Mouse (Mus musculus) liver, adult (tissue): Measurements from ENCODE around the gene Pafah1b2.

Source experiments
- GATA4 ChIP-seq: IDR thresholded peaks from 2 replicates; pipeline ENCODE4 v1.6.1; 2014; ENCODE audit warnings: mild to moderate bottlenecking, low read length; ENCODE audit not compliant: insufficient replicate concordance

The Pafah1b2 gene

GRCm38 (mm10) chr9:46033862-46034261 is 21.4 kb upstream of the Pafah1b2 start:
- TF ChIP-seq GATA4, result no peak

DNA sequence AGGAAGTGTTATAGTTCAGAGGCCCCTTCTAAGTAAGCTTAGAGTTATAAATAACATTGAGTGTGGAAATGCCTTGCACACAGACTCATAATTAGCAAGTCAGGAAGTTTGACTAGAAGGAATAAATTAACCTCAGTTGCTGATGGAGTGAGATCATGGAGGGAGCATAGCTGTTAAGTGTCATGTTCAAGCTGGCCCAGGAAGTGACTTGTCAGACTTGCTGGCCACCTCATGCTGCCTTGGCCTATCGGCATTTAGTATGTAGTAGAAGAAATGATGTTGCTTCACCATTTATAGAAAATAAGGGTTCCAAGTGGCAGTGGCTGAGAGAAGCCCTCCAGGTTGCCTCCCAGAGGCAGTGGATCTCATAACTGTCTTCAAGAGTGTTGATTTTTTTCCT is 20.6 kb upstream of the Pafah1b2 start:
- TF ChIP-seq GATA4, result no peak

DNA sequence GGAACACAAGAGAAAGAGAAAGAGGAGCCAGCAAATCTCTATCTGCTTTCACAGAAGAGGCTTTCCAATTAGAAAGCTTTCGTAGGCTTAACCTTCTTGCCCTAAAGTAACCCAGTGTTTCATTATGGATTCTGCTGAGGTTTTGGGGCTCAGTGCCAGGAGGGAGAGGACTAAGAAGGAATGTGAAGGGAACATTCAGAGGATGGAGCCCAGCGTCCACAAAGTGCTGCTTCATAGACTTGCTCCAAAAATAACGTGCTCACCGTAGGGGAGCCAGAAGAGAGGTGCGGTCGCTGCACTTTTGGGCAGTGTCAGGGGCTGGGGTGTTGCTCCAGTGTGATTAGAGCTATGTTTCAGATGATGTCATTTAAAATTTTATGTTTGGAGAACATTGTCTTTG is 19.7 kb upstream of the Pafah1b2 start:
- TF ChIP-seq GATA4, result no peak

- TF ChIP-seq GATA4, result no peak
Measured at GRCm38 (mm10) chr9:46030968-46031367, 18.5 kb upstream of the Pafah1b2 start.

- no peak for TF ChIP-seq GATA4
Measured at GRCm38 (mm10) chr9:46030184-46030583, 17.7 kb upstream of the Pafah1b2 start.

DNA sequence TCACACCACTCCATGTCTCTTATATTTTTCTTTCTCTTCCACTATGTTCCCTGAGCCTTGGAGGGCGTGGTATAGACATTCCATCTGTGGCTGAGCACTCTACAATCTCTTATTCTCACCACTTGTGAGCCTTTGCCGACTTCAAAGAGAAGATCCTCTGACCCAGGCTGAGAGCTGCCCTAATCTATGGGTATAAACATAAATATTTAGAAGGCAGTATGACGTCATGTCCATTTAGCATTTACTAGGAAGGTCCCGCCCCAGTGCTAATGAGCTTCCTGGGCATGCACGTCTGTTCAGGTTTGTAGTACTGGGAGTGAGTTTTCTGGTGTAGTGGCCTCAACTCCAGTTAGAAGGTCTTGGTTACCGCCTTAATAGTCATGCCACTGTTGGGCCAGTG is 17.0 kb upstream of the Pafah1b2 start:
- TF ChIP-seq GATA4, result no peak

- TF ChIP-seq GATA4, result no peak
Measured at GRCm38 (mm10) chr9:46027994-46028393, 15.5 kb upstream of the Pafah1b2 start.

DNA sequence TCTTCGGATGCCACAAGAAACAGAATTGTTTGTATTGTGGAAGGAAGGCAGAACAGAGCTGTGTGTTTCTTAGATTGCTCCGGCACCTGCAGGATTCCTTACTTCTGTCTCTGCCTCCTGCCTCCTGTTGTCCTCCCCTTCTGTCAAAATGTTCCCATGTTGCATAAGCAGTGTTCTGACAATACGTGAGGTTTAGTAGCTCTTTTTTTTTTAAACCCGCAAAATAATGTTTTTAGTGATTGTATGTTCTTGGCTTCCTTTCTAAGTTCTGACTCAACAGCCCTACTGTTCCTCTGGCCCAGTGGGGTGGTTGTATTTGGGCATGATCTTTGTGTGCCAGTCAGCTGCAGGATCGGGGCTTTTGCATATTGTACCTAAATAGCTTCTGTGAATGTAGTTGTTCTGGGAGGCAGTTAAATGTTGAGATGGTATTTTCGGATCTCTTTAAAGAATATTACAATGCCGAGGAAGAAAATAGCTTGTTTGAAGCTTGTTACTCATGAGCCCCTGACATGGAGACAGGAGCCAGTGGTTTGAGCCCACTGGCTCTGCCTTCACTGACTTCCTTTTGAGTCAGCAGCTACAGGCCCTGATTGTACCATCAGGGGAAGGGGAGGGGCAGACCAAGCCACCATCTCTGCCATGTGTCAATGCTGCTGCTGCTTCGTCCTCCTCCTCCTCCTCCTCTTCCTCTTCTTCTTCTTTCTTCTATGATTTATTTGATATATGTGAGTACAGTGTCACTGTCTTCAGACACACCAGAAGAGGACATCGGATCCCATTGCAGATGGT is 13.8 kb upstream of the Pafah1b2 start:
- TF ChIP-seq GATA4, result no peak

DNA sequence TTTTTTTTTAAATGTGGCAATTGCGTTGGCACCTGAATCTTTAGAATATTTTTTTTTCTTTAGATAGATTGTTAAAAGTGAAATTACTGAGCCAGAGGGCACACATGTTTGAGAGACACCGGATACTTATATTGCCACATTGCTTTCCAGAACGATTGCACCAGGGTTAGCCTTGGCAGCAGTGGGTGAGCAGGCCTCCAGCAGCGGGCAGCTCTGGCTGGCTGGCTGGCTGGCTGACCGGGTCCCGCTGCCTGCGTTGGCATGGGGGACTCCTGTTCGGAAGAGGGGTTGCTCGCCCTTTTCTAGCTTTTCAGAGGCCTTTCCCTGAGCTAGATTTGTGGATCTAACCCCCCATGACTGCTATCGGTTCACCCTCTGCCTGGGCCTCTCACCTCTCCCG is 11.1 kb upstream of the Pafah1b2 start:
- TF ChIP-seq GATA4, result no peak

DNA sequence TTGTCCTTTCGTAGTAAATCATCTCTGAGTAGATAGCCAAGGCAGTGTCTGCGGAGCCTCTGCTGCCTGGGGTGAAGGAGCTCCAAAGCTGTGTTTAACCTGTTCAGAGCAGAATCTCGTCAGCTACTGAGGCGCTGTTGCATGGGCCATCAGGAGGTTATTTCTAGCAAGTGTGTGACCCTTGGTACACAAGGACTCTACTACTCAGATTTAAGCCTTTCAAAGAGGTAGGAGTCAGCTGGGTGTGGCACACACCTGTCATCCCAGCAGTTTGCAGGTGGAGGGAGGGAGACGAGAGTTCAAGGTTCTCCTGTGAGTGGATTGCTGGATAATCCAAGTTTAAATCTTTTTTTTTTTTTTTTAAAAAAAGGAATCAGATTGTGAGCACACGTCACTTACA is 7.5 kb upstream of the Pafah1b2 start:
- TF ChIP-seq GATA4, result no peak

DNA sequence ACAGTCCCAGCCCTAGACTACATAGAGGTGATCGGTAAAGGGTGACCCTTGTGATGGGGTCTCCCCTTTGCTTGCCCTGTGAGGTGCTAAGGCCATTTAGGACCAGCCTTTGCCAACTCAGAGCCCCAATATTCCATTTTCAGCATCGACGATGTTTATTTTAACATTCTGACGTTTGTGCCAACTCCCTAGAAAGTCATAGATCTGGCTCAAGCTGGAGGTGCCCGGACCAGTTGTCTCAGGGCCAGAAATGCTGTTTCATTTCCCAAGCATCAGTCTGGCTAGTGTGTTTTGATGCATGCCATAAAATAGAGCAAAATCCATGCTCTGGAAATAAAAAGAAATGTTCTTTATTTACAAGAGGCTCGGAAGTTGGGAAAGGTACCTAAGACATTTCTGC is 5.8 kb upstream of the Pafah1b2 start:
- no peak for TF ChIP-seq GATA4

DNA sequence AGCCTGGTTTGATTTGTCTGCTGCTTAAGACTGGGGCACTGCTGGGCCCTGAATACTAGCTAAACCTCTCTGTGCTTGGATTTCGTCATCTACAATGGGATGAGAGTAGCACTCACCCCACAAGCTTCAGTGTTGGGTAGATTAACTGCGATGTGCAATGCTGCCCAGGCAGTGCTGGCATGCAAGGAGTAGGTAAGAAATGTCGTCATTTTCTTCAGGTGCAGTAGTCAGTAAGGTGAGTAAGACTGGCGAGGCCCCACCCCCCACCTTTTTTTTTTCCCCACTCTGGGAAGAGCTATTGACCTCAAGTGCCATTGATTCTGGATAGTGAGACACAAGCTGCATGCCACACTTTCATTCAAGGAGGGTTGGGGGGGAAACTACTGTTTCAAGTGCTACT is 3.9 kb upstream of the Pafah1b2 start:
- no peak for TF ChIP-seq GATA4

GRCm38 (mm10) chr9:46015831-46016230 is 3.3 kb upstream of the Pafah1b2 start:
- no peak for TF ChIP-seq GATA4

DNA sequence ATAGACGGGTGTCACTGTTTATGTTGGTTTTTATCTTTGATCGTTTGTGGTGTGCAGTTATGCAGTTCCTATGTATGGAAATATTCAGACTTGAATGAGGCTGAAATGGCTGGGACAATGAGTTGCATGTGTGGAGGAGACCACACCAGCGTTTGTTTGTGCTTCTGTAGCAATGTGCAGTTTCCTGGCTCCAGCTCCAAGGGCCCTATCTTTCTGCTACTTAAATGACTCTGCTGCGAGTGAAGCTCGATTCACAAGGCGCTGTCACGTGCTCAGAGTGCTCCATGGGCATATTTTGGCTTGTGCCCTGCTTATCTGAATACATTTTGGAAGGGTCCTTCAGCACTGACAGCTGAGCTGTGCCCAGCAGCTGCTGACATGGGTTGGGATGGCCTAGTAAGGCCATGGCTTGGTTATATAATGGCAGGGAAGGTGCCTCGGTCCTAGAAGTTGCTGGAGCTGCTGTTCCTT is 2.6 kb upstream of the Pafah1b2 start:
- peak; percentile 10; the same call in 1 of the 2 replicates for TF ChIP-seq GATA4

- no peak for TF ChIP-seq GATA4
Measured at GRCm38 (mm10) chr9:46014251-46014681, 1.8 kb upstream of the Pafah1b2 start.

DNA sequence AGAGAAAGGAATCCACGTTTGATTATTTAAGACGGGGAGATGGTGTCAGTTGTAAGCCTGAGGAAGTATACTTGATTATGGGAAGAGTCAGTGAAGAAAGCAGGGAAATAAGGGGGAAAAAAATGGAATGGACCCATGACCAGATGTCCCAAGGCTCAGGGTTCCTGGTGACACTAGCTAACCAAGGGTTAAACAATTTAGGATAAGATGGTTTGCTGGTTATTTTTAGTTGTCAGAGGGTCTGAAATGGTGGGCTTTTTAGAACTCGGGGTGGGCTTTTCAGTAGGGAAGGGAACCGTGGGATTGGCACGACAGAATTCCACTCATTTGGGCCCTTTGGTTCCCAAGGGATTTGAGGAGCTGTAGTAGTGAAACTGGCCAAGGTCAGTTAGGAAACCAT is 1.1 kb upstream of the Pafah1b2 start:
- TF ChIP-seq GATA4, result no peak
